Mouse (Mus musculus) T-helper 2 cell (primary cell): ENCODE data around the gene Mgll.

Source experiments
- in situ Hi-C: fragments of 300-600 bp; cut with MboI, MseI; formaldehyde crosslinking; loops from one replicate; pipeline ENCODE4 v1.15.1; 2025; ENCODE audit warnings: high pct_unique_total_duplicates

The Mgll gene

DNA sequence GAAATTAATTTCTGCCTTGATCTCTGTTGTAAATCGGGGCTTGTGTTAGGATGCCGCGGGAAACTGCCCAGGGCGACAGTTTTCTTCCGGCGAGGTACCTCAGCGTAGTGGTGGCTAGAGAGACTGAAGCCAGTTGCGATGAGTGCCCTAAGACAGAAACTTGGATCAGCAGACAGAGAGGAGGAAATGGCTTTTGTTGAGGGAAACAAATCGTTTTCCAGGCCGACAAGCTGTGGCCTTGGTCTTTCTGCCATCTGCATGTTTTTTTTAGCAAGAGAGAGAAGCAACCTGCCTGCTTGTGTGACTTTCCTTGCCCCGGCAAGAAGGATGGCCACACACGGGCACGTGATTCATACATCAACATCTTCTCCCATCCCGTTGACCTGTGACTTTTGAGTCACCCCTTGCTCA lies 70.4 kb downstream of the Mgll start:
- in situ Hi-C loops = no loop called here

DNA sequence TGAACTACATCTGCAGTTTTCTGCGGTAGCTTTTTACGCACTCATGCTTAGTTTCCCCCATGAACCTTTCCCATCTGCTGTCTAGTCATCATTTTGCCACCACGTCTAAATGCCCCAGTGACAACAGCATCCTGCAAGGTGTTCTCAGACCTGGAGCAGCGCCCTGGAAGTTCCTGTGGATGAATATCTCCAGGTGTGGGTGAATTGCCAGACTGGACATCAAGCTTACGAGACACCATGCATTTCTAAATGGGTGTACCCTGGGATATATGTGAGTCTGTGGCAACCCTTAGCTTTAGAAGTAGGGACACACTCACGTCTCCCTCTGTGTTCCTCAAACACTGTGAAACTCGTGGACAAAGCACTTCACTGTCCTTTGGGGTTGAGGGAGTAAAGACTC lies 76.0 kb downstream of the Mgll start:
- in situ Hi-C loops = no loop called here

DNA sequence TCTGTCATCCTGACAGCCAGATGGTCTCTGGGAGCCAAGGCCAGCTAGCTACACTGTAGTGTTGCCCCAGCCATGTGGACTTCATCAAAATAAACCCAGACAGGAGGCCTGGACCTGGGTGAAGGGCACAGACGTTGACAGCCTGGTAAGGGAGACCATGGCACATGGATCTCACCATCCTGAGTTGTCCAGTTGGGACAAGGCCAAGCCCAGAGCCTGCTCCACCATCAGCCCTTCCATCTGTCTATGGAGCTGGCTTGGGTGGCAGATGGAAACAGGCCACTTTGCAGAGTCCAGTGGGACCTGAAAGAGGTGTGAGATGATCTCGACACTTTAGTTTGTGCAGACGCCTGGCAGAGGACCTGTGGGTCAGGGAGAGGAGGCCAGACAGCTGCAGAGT lies 76.5 kb downstream of the Mgll start:
- in situ Hi-C loops = no loop called here

DNA sequence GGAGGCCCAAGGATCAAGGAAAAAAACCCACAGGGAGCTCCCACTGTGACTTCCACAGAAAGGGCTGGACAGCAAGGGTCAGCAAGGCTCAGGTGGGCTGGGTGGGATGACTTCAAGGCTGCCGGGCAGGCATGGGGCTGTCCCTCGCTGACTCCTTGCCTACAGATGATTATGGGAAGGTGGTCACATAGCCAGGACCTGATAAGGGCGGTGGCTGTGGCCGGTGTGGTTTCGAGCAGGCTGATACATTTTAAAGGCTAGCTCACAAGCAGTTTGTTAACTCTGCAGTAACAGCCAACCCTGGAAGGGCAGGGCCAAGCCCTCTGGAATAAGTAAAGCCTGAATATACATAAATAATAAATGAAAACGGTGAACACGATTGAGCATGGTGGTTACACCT lies 78.8 kb downstream of the Mgll start:
- in situ Hi-C loops = no loop called here

DNA sequence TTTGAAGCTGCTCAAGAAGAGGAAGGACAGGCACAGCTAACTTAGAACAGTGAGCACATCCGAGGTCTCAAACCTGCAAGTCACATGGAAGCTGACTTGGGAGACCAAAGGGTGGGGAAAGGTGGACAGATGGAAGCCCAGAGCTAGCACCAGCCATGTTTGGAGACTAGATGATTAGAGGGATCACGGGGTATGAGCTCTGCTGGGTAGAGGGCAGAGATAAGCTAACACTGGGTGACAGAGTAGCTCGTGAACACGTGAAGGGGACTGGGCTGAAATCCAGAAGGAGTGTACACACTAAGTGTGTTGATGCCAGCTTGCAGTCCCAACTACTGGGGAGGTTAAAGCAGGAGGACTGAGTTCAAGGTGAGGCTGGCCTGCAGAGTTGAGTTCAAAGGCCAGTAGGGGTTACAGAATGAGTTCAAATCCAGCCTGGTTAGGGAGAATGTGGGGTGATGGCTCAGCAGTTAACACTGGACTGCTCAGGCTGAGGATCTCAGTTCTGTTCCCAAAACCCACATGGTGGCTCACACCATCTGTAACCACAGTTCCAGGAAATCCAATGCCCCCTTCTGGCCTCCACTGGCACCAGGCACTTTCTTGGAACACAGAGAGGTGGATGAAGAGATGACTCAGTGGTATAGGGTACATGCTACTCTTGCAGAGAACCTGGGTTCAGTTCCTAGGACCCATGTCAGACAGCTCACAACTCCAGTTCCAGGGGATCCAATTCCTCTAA lies 79.9 kb downstream of the Mgll start:
- in situ Hi-C loops = no loop called here

DNA sequence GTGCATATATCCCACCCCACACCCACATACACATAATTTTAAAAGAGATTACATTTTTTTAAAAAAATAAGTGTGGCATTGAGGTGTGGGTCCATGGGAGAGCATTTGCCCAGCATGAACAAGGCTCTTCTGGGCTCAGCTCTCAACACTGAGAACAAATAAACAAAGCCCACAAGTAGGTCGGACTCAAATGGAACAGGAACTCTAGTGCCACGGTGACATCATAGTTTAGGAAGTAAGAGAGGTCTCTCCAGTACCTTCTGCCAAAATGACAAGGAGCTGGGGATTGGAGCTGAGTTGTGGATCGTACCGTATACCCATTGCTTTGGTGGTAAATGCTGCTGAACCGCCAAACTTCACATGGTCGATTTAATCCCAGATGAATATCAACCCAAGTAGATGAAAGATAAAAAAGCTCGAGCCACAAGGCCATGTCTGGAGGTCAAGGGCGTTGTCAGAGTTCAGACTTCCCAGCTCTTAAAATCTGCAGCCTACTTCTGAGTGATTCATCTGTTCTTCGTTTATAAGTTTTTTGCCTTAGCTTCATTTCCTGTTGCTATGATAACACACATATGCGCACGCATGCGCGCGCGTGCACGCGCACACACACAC lies 80.9 kb downstream of the Mgll start:
- in situ Hi-C loops = no loop called here

DNA sequence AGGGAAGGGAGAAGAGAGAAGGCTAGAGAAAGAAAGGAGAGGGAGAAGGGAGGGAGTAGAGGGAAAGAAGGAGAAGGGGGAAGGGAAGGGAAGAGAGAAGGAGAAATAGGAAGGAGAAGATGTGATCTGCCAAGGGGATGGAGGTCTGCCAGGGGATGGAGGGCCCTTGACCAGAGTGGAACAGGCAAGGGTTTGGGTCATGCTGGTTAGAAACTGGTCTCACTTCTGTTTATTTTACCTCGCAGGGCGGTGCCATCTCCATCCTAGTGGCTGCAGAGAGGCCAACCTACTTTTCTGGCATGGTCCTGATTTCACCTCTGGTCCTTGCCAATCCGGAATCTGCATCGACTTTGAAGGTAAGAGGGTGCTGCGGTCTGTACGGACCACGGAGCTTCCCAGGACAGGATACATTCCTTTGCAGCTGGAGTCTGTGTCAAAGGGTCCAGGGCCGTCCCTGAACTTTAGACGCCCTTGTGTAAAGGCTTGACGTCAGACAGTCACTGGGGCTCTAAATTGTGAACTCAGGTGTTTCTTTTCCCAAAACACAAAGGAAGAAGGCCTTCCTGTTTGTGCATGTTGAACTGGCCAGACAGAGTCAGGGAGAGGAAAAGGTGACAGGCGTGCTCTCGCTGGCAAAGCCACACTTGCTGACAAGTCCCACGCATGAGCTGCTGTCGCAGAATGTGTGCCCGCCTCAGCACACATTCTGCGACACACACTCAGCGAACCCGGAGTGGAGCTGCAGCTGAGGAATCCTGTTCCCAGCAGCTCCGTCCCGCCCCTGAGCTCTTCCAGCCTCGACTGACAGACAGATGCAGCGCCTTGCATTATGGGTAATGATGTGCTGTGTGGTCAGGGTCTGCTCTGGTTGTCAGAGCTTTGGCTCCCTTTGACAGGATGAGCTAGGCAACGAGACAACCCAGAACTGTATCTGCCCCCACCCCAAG lies 85.2 kb downstream of the Mgll start:
- in situ Hi-C loops = no loop called here

DNA sequence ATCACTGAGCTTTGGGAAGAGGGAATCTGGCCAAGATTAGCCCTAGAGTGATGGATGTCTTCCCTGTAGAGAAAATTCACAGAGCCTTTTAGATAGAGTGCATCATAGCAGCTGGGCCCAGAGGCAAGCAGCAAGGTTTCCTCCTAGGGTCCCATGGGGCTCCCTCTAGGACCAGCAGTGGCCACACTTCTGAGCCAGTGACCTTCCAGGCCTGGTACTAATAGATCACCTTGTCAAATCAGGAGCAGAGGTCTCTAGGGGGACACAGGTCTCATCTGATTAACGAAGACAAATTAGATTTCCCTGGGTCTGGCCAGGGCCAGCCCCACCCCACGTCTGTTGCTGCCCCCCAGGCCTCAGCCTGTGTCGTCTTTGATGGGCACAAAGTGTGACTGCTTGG lies 86.1 kb downstream of the Mgll start:
- in situ Hi-C loops = no loop called here

DNA sequence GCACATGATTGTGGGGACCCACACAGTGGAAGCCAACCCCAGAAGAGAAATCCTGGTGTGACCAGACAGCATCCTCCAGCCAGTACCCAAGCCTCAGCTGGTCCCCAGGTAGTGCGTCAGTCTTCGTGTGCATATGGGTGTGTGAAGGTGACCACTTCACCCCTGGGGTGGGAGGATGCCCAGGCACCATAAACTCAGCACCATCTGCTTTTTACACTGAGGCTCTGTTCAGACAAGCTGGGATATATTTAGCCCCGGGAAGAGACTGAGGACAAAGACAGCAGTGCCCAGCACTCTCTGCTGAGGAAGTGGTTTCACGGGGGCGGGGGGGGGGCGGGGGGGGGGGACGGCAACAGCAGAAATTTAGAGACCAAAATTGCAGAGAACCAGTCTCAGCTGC lies 87.2 kb downstream of the Mgll start:
- in situ Hi-C loops = no loop called here

DNA sequence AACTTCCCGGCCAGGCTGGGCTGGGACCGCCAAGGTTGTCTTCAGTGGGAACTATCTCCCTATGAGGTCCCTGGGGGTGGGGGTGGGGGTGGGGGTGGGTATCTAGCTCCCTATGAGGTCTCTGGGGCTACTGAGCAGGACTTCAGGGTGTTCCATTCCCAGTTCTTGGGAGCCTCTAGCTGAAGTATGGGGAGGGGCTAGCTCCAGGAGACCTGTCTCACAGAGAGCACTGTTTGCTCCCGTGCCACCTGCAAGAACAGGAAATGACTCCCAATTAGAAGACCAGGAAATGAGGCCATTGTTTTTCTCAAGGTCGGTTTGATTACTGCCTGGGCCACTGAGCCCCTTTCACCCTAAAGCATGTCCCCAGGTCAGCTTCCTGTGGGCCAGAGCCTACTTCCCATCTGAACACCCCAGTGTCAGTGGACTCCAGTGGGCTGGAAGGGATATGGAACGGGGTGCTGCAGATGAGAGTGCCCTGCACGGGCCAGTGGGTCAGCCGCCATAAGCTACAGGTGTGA lies 87.7 kb downstream of the Mgll start:
- in situ Hi-C loops = no loop called here

DNA sequence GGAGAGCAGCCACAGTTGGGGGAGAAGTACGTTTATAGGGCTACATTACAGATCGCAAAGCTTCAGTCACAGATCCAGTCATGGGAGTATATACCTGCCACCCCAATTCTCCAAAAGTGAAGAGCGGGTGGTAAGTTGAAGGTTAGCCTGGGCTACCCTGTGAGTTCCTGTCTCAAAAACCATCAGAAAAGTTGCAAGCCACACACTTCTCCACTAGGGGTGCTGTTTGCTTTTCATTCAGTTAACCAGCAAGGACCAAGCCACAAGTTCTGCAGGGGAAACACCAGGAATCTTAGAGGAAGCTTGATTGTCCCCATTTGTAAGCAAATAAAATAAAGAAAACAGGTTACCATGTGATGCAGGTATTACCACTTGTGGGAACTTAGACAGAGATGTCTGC lies 88.7 kb downstream of the Mgll start:
- in situ Hi-C loops = no loop called here

DNA sequence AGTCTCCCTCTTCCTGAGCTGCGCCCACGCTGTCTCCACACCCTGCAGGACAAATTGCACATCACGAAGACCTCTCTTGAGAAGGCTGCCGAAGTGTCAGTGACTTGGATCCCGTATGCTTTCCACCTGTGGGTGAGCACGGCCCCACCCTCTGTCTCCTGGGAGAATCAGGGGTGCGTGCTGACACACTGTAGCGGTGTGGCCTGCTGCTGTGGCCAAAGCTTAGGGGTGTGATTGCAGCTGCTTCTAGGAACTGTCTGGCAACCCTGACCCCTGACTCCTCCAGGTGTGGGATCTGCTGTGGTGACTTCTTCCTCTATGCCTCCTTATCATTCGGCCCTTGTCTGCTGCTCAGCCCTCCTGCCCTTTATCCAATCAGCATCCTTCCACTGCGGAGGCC lies 89.6 kb downstream of the Mgll start:
- in situ Hi-C loops = no loop called here

DNA sequence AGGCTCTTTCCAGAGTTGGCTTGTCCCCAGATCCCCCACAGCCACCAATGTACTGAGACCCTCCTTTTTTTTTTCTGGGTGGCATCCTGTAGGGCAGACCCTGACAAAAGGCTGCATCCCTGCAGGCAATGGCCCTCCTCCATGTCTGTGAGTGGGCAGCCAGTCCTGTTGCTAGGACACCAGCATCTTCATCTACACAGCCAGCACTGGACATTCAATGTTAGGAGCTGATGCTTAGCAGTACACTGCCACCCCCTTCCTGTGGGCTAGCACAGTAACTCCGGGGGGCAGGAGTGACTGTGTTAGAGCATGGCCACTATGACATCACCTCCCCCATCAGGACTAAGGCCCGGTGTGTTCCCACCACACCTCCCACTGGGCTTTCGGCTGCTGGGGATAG lies 90.8 kb downstream of the Mgll start:
- in situ Hi-C loops = no loop called here

DNA sequence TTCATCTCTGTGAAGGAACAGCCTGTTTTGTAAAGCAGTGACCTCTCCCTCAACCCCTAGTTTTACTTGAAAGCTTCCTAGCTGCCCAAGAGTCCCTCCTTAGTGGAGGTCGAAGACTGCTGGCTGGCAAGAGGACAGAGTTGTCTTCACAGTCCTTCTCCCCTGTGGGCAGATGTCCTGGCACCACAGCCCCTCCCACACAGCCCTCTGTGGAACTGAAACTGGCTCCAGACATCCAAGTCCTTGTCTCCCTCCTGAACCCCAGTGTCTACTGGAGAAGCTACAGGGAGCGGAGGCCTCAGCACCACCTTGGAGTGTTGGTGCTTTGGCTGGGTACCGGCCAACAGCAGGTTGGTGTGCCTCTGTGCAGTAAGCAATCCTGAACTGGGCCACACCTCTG lies 91.3 kb downstream of the Mgll start:
- in situ Hi-C loops = no loop called here

DNA sequence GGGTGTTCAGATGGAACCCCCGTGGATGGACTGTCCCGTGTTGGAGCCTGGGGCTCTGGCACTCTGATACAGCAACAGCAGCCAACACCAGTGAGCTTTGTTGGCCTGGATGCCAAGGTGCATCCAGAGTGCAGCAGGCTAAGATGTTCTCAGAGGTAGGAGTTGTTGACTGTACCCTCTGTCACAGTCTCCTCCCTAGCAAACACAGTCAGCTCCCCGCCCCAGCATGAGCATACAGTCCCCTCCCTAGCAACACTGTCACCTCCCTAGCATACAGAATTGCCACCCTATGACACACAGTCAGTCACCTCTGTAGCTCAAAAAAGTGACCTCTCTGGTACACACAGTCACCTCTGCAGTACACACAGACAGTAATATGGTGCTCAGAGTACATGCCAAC lies 92.7 kb downstream of the Mgll start:
- in situ Hi-C loops = no loop called here

DNA sequence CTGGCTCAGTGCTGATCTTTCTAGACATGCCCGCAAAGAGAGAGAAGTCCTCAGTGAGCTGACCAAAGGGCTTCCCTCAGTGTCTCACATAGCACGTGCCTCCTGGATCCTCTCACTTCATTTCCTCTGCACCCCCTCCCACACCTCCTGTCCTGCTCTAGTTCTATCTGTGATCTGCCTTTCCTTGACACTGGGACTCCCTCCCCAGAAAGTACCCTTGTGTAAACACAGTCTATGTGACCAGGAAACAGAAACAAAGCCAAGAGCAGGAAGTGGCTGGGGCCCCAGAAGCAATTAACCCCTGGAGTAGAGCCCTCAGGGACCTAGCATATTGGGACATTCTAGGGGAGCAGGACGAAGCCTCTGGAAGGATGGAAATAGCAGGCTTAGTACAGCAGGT lies 96.6 kb downstream of the Mgll start:
- in situ Hi-C loops = no loop called here

DNA sequence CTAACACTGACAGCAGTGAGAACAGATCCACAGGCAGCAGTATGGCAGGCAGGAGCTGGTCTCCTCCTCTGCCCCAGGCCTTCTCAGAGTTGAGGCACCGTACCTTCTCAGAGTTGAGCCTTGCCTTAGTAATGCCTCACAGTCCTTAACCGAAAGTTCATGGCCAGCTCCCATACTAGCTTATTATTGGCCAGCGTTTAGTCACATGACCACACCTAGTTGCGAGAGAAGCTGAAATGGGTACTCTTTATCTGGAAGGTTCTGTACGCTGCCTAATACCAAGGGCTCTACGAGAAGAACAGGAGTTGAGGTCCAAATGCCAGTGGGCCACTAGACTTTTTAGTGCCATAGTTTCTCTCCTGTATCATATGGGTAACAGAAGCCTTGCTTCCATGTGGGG lies 97.1 kb downstream of the Mgll start:
- in situ Hi-C loops = no loop called here

DNA sequence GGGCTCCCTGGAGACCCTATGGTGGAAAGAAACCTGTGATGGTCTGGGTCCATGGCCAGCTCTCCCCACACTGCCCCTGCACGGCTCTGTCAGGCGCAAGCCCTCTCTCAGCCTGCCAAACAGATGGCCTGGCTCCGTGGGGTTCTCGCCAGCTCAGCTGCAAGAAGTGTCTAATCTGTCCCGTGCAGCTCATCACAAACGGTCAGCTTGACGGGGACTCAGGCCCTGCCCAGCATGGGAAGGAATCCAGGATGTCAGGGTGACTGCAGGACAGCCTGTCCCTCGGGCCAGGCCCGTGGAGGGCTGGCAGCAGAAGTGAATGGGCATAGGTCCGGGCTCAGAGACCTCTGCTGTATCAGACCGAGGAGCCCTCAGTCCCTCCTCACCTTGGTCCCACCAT lies 97.7 kb downstream of the Mgll start:
- in situ Hi-C loops = no loop called here

DNA sequence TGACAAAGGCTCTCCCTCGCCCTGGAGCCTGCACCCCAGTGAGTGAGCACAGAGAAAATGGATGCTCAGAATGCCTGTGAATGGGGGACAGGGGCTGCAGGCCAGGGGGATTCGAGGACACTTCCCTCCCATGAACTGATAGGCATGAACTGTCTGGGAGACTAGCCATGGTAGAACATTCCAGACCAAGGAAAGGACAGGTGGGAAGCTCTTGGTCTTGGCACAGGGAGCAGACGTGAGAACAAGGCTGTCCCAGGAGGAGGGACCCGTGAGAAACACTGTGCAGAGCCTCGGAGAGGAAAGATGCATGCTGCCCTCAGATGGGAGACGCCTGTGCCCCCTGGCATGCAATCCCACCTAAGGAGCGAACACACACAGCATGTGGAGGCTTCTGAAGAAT lies 100.0 kb downstream of the Mgll start:
- in situ Hi-C loops = no loop called here

DNA sequence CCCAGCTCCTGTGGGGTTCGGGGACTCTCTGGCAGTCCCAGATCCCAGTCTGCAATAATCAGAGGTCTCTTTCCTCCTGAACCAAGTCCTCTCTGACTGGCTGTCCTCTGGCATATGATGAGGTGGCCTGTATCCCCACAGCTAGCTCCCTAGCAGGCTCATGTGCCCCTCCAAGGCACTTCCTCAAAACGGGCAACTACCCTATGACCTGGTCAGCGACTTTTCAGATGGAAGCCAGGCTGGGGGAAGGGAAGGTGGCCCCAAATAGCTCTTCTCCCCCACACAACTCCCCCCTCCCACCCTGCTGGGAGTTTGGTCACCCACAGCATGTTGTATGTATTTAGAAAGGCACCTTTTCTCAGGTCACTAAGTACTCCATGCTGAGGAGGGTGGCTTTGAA lies 101.9 kb downstream of the Mgll start:
- in situ Hi-C loops = no loop called here

DNA sequence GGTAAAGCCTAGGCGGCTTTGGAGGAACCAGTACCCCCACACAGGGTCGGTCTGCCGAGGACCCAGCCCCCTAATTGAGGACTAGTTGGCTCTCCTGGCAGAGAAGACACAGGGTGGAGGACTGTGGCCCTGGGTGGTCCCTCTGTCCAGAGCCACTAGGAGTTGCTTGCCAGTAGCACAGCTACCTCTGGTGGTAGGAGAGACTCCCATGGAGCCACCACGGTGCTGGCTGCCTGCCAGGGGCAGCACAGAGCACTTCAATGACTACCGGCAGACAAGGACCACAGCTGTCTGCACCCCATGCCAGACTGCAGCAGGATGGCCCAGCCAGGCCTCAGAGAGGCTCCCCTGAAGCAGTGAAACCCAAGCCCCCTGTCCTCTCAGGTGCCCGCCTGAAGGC lies 102.3 kb downstream of the Mgll start:
- in situ Hi-C loops = no loop called here

DNA sequence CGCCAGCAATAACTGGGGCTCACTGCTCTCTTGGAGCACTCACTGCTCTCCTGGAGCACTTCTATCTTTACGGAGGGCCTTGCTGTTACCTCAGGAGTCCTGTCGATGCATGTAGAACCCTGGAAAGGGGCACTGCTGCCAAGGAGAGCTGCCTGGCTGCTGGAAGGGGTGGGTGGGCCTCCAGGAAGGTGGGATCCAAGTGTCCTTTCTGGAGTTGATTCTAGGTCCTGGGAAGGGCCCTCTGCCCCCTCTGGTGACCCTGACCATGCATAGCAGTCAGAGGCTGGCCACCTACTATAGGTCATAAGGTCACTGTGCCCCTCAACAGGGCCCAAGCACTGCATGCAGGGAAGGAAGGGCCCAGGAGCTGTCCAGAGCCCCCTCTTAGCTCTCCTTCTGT lies 102.8 kb downstream of the Mgll start:
- in situ Hi-C loops = no loop called here
